Mouse (Mus musculus) bone marrow macrophage, adult 2 months (primary cell): Measurements from ENCODE around the gene Col5a1. TPM values are rescaled to one million over a fixed set of nuclear protein-coding genes. Genes with fewer than 3 reads are reported as not detected.
A peak's percentile ranks its signal among the peaks of the same experiment; 100 is the strongest.

Experiments
- H3K27ac ChIP-seq: 2 replicates; pipeline ENCODE4 v1.5.1; 2012; ENCODE audit warnings: low read depth, low read length; ENCODE audit not compliant: insufficient read depth
- H3K4me1 ChIP-seq: 2 replicates; pipeline ENCODE4 v1.6.1; 2012; ENCODE audit warnings: low read length; ENCODE audit not compliant: control insufficient read depth, insufficient read depth
- H3K4me3 ChIP-seq: 2 replicates; pipeline ENCODE4 v1.5.1; 2012; ENCODE audit warnings: mild to moderate bottlenecking, low read length, moderate library complexity; ENCODE audit not compliant: insufficient read depth
- CTCF ChIP-seq: IDR thresholded peaks from 2 replicates; pipeline ENCODE4 v1.5.1; 2012; ENCODE audit warnings: low read depth, mild to moderate bottlenecking, low read length, moderate library complexity
- POLR2A ChIP-seq: IDR thresholded peaks from 2 replicates; pipeline ENCODE4 v1.6.1; 2012; ENCODE audit warnings: mild to moderate bottlenecking, low read depth, low read length, borderline replicate concordance
- polyA plus RNA-seq: library from polyadenylated mRNA; stranded (reverse); fragments of >200 nt; gene quantifications from 2 replicates; pipeline ENCODE4 v1.2.4, GENCODE M21; 2012; ENCODE audit not compliant: missing spikeins, insufficient read depth, insufficient read length

The Col5a1 gene
- polyA plus RNA-seq, 1 experiment = 1.5 TPM

GRCm38 (mm10) chr2:27897161-27897560, 10.9 kb downstream of the Col5a1 start:
- H3K27ac ChIP-seq = no peak overlapping the region

GRCm38 (mm10) chr2:27899894-27900293, 13.7 kb downstream of the Col5a1 start:
- Histone ChIP-seq H3K4me1 (no peaks in the 10 kb centered on the region), H3K27ac (no peak overlapping the region), H3K4me3 (no peak overlapping the region)
- TF ChIP-seq CTCF = peak; percentile 67
- TF ChIP-seq POLR2A = no peak

More at GRCm38 (mm10) chr2:27897161-27897560, 10.9 kb downstream of the Col5a1 start:
- H3K4me1 ChIP-seq = no peaks in the 10 kb centered on the region
- TF ChIP-seq CTCF (no peak), POLR2A (no peak)
- H3K4me3 ChIP-seq = no peak overlapping the region

- TF ChIP-seq CTCF (no peak), POLR2A (no peak)
- Histone ChIP-seq H3K4me3 (no peak overlapping the region), H3K4me1 (no peaks in the 10 kb centered on the region), H3K27ac (no peak overlapping the region)
Measured at GRCm38 (mm10) chr2:27901076-27901475, 14.9 kb downstream of the Col5a1 start.

- H3K4me3 ChIP-seq = no peak overlapping the region
- no peaks in the 10 kb centered on the region for H3K4me1 ChIP-seq
- no peak for TF ChIP-seq CTCF
- no peak for TF ChIP-seq POLR2A
- H3K27ac ChIP-seq = no peak overlapping the region
Measured at GRCm38 (mm10) chr2:27901525-27902245, 15.5 kb downstream of the Col5a1 start.

- Histone ChIP-seq H3K4me3 (no peak overlapping the region), H3K4me1 (no peaks in the 10 kb centered on the region), H3K27ac (no peak overlapping the region)
- TF ChIP-seq POLR2A (no peak), CTCF (no peak)
Measured at GRCm38 (mm10) chr2:27902318-27902717, 16.1 kb downstream of the Col5a1 start.

- no peak for TF ChIP-seq POLR2A
- TF ChIP-seq CTCF = no peak
- Histone ChIP-seq H3K4me1 (no peaks in the 10 kb centered on the region), H3K27ac (no peak overlapping the region), H3K4me3 (no peak overlapping the region)
Measured at GRCm38 (mm10) chr2:27905411-27905810, 19.2 kb downstream of the Col5a1 start.

GRCm38 (mm10) chr2:27910501-27910900, 24.3 kb downstream of the Col5a1 start:
- Histone ChIP-seq H3K4me3 (no peak overlapping the region), H3K4me1 (no peaks in the 10 kb centered on the region), H3K27ac (no peak overlapping the region)
- TF ChIP-seq CTCF (no peak), POLR2A (no peak)

- Histone ChIP-seq H3K4me3 (no peak overlapping the region), H3K27ac (no peak overlapping the region), H3K4me1 (no peaks in the 10 kb centered on the region)
- TF ChIP-seq POLR2A (no peak), CTCF (no peak)
Measured at GRCm38 (mm10) chr2:27912546-27913275, 26.5 kb downstream of the Col5a1 start.

GRCm38 (mm10) chr2:27915726-27916125, 29.5 kb downstream of the Col5a1 start:
- TF ChIP-seq POLR2A = no peak
- TF ChIP-seq CTCF = no peak; the same call in 1 of the 2 replicates
- Histone ChIP-seq H3K4me3 (no peak overlapping the region), H3K4me1 (no peaks in the 10 kb centered on the region), H3K27ac (no peak overlapping the region)

GRCm38 (mm10) chr2:27916316-27916715, 30.1 kb downstream of the Col5a1 start:
- no peak overlapping the region for H3K27ac ChIP-seq
- no peak overlapping the region for H3K4me3 ChIP-seq
- no peaks in the 10 kb centered on the region for H3K4me1 ChIP-seq
- no peak for TF ChIP-seq POLR2A
- no peak for TF ChIP-seq CTCF
